Mouse (Mus musculus) lung, adult 18-20 months (tissue): ENCODE measurements around the gene Gm20854.
"Not testable (repeated sequence)": the region's sequence is repeated elsewhere in the genome, so short reads cannot be mapped to it uniquely, and the experiment has no call there.

Experiments used
- DNase-seq, 2 experiments: peaks; one replicate each; pipeline ENCODE4 v3.0.0; 2022; ENCODE audit warnings: mixed read lengths in 2 of 2

The Gm20854 gene

DNA sequence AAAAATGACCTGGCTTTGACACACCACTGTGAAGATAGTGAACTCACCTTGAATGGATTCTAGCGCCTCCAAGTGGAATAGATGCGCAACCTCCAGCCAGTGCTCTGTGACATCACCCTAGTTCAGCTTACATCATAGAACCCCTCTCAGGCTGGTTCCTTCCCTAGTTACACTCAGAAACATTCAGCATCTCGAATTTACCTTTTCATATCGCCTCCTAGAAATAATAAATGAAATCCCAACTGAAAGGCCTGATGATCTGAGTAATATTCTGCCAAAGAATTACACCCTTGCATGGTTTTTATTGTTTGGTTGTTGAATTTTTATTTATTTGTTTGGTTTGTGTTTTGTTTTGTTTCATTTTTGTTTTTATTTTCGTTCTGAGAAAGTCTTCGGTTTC is at the start of gene Gm20854:
Gm20854 (minus strand) TSS at position 101 of the 400 bp plus-strand sequence.
- not testable (repeated sequence) for DNase-seq
